Mouse (Mus musculus) MN1 (cell line): ENCODE results near the gene Rasgrp1.

ENCODE experiments used
- DNase-seq: peaks from one replicate; pipeline ENCODE4 v3.0.0-alpha.2; 2016; ENCODE audit warnings: low spot score

Rasgrp1 gene

GRCm38 (mm10) chr2:117331634-117332033, 11.2 kb downstream of the Rasgrp1 start:
- no peak for DNase-seq

GRCm38 (mm10) chr2:117328521-117329285, 14.1 kb downstream of the Rasgrp1 start:
- no peak for DNase-seq

- DNase-seq: no peak
Observed at GRCm38 (mm10) chr2:117322399-117322798, 20.4 kb downstream of the Rasgrp1 start.

GRCm38 (mm10) chr2:117321231-117321630, 21.6 kb downstream of the Rasgrp1 start:
- no peak for DNase-seq

GRCm38 (mm10) chr2:117318991-117319390, 23.8 kb downstream of the Rasgrp1 start:
- no peak for DNase-seq

GRCm38 (mm10) chr2:117313586-117314235, 29.1 kb downstream of the Rasgrp1 start:
- DNase-seq: no peak

- no peak for DNase-seq
Observed at GRCm38 (mm10) chr2:117312441-117312895, 30.3 kb downstream of the Rasgrp1 start.

- no peak for DNase-seq
Observed at GRCm38 (mm10) chr2:117312030-117312429, 30.8 kb downstream of the Rasgrp1 start.

GRCm38 (mm10) chr2:117311349-117311748, 31.5 kb downstream of the Rasgrp1 start:
- DNase-seq: no peak

GRCm38 (mm10) chr2:117309046-117309445, 33.8 kb downstream of the Rasgrp1 start:
- no peak for DNase-seq

- no peak for DNase-seq
Observed at GRCm38 (mm10) chr2:117307959-117308358, 34.8 kb downstream of the Rasgrp1 start.

GRCm38 (mm10) chr2:117304941-117305340, 37.9 kb downstream of the Rasgrp1 start:
- no peak for DNase-seq

GRCm38 (mm10) chr2:117303391-117304350, 39.1 kb downstream of the Rasgrp1 start:
- DNase-seq: no peak

GRCm38 (mm10) chr2:117299596-117300448, 43.0 kb downstream of the Rasgrp1 start:
- peak; percentile 57 for DNase-seq

GRCm38 (mm10) chr2:117288291-117288690, 54.5 kb downstream of the Rasgrp1 start:
- DNase-seq: no peak

- DNase-seq: peak; percentile 55
Observed at GRCm38 (mm10) chr2:117263786-117264408, 78.9 kb downstream of the Rasgrp1 start.

- no peak for DNase-seq
Observed at GRCm38 (mm10) chr2:117262184-117262583, 80.6 kb downstream of the Rasgrp1 start.

- no peak for DNase-seq
Observed at GRCm38 (mm10) chr2:117257617-117258016, 85.2 kb downstream of the Rasgrp1 start.

- no peak for DNase-seq
Observed at GRCm38 (mm10) chr2:117255415-117255814, 87.4 kb downstream of the Rasgrp1 start.

GRCm38 (mm10) chr2:117250001-117250510, 92.7 kb downstream of the Rasgrp1 start:
- no peak for DNase-seq
